Mouse (Mus musculus): ENCODE measurements around the gene Gm28047. TPM values are rescaled to one million over a fixed set of nuclear protein-coding genes. Genes with fewer than 3 reads are reported as not detected.

The Gm28047 gene
- polyA plus RNA-seq, 1 experiment, result not detected

- no peak overlapping the region for H3K4me3 ChIP-seq (ENCODE audit: extremely low read depth, insufficient read depth, insufficient read length)
- H3K27ac ChIP-seq (ENCODE audit: insufficient read depth, low read length), result no peak overlapping the region
- no peaks in the 10 kb centered on the region for H3K27me3 ChIP-seq (ENCODE audit: control insufficient read depth, insufficient read depth, low read length)
- no peaks in the 10 kb centered on the region for H3K36me3 ChIP-seq (ENCODE audit: control insufficient read depth, insufficient read depth, low read length)
- no peak for TF ChIP-seq CTCF (IDR thresholded peaks at IDR 0.05; ENCODE audit: extremely low read depth, insufficient read depth, insufficient read length, insufficient replicate concordance)
- TF ChIP-seq POLR2A (IDR thresholded peaks at IDR 0.05; ENCODE audit: low read depth, low read length), result no peak
- DNase-seq (ENCODE audit: low read depth in 1 of 2, low spot score in 2 of 2), result no peak
- no peaks in the 10 kb centered on the region for H3K4me1 ChIP-seq (ENCODE audit: control insufficient read depth, insufficient read depth, insufficient read length)
- whole genome bisulfite sequencing, result 82% methylated on average over 3 of the region's 3 CpGs
Observed at GRCm38 (mm10) chr15:102651107-102651506, 26.2 kb upstream of the Gm28047 start.

DNA sequence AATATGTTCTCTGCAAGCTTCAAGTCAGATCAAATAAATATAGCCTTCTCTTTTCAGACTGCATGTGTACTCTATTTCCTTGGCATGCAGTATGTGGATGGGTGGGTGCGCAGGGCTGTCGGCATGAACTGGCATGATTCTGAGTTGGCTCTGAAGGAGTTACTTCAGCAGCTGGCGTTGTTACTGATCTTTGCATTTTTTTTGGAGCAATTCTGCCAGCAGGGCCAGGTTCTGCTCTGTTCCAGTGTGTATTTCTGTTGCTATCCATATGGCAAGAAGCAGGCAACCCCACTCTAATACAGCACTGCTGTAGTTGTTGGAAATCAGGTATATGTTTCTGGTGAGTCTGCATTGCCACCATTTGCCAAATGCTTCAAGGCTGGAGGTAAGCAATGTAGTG, 10.9 kb upstream of the Gm28047 start:
- Histone ChIP-seq H3K36me3 (ENCODE audit: control insufficient read depth, insufficient read depth, low read length) (no peaks in the 10 kb centered on the region), H3K27me3 (ENCODE audit: control insufficient read depth, insufficient read depth, low read length) (peaks cover 3% of the 10 kb centered on the region; the same call in 1 of the 2 replicates), H3K4me3 (ENCODE audit: extremely low read depth, insufficient read depth, insufficient read length) (no peak overlapping the region), H3K4me1 (ENCODE audit: control insufficient read depth, insufficient read depth, insufficient read length) (no peaks in the 10 kb centered on the region), H3K27ac (ENCODE audit: insufficient read depth, low read length) (no peak overlapping the region)
- 94% methylated on average over 3 of the region's 3 CpGs for WGBS
- DNase-seq (ENCODE audit: low read depth in 1 of 2, low spot score in 2 of 2), result no peak
- TF ChIP-seq POLR2A (IDR thresholded peaks at IDR 0.05; ENCODE audit: low read depth, low read length), result no peak
- TF ChIP-seq CTCF (IDR thresholded peaks at IDR 0.05; ENCODE audit: extremely low read depth, insufficient read depth, insufficient read length, insufficient replicate concordance), result no peak

GRCm38 (mm10) chr15:102634684-102635083, 9.8 kb upstream of the Gm28047 start:
- no peak for DNase-seq (ENCODE audit: low read depth in 1 of 2, low spot score in 2 of 2)
- TF ChIP-seq POLR2A (IDR thresholded peaks at IDR 0.05; ENCODE audit: low read depth, low read length), result no peak
- no peak for TF ChIP-seq CTCF (IDR thresholded peaks at IDR 0.05; ENCODE audit: extremely low read depth, insufficient read depth, insufficient read length, insufficient replicate concordance)
- H3K36me3 ChIP-seq (ENCODE audit: control insufficient read depth, insufficient read depth, low read length), result no peaks in the 10 kb centered on the region
- H3K27me3 ChIP-seq (ENCODE audit: control insufficient read depth, insufficient read depth, low read length), result peaks cover 3% of the 10 kb centered on the region; the same call in 1 of the 2 replicates
- WGBS, result 94% methylated on average over 8 of the region's 8 CpGs
- no peak overlapping the region for H3K27ac ChIP-seq (ENCODE audit: insufficient read depth, low read length)
- no peaks in the 10 kb centered on the region for H3K4me1 ChIP-seq (ENCODE audit: control insufficient read depth, insufficient read depth, insufficient read length)
- H3K4me3 ChIP-seq (ENCODE audit: extremely low read depth, insufficient read depth, insufficient read length), result no peak overlapping the region

- no peaks in the 10 kb centered on the region for H3K36me3 ChIP-seq (ENCODE audit: control insufficient read depth, insufficient read depth, low read length)
- H3K27ac ChIP-seq (ENCODE audit: insufficient read depth, low read length), result peak overlapping the region; percentile 87
- H3K4me3 ChIP-seq (ENCODE audit: extremely low read depth, insufficient read depth, insufficient read length), result peak overlapping the region; percentile 82
- no peaks in the 10 kb centered on the region for H3K27me3 ChIP-seq (ENCODE audit: control insufficient read depth, insufficient read depth, low read length)
- peaks cover 9% of the 10 kb centered on the region; the same call in 1 of the 2 replicates for H3K4me1 ChIP-seq (ENCODE audit: control insufficient read depth, insufficient read depth, insufficient read length)
- TF ChIP-seq POLR2A (IDR thresholded peaks at IDR 0.05; ENCODE audit: low read depth, low read length), result no peak
- TF ChIP-seq CTCF (IDR thresholded peaks at IDR 0.05; ENCODE audit: extremely low read depth, insufficient read depth, insufficient read length, insufficient replicate concordance), result no peak
- under 1% methylated on average over 18 of the region's 18 CpGs for WGBS
- DNase-seq (ENCODE audit: low read depth in 1 of 2, low spot score in 2 of 2), result peak in 1 of 2 experiments; percentile 54
Observed at GRCm38 (mm10) chr15:102625687-102626055, 804 bp upstream of the Gm28047 start.

DNA sequence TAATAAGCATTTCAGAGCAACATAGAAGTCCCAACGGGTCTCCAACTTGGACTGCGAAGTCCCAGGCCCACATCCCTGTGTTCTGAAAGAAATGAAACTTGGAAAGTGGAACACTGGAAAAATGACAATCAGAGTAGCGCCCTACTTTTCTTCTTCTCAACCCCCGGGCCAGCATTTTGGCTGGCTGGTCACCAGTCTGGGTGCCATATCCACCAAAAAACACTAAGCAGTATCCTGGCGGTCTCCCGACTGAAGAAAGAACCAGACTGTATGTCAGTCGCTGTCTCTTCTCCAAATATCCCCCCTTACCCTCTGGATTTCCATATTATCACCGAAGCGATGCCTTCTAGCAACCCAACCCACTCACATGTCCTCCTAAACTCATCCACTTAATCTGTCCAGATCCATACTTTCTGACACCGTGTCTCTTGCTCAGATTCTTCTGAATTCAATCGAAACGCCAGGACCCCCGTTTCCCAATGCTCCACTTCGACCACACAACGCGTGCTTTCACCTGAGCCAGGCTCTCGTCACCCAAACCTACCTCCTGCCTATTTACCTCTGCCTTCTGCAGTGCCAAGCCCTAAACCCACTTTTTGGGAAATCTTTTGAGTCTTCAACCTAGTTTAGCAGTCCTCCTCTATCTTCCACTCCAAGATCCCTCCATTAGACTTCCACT, 437 bp downstream of the Gm28047 start:
- WGBS, result 3% methylated on average over 17 of the region's 17 CpGs
- DNase-seq (ENCODE audit: low read depth in 1 of 2, low spot score in 2 of 2), result no peak
- no peak for TF ChIP-seq CTCF (IDR thresholded peaks at IDR 0.05; ENCODE audit: extremely low read depth, insufficient read depth, insufficient read length, insufficient replicate concordance)
- TF ChIP-seq POLR2A (IDR thresholded peaks at IDR 0.05; ENCODE audit: low read depth, low read length), result no peak
- peak overlapping the region; percentile 61 for H3K27ac ChIP-seq (ENCODE audit: insufficient read depth, low read length)
- no peaks in the 10 kb centered on the region for H3K27me3 ChIP-seq (ENCODE audit: control insufficient read depth, insufficient read depth, low read length)
- peak overlapping the region; percentile 82 for H3K4me3 ChIP-seq (ENCODE audit: extremely low read depth, insufficient read depth, insufficient read length)
- H3K36me3 ChIP-seq (ENCODE audit: control insufficient read depth, insufficient read depth, low read length), result no peaks in the 10 kb centered on the region; the same call in 1 of the 2 replicates
- peaks cover 9% of the 10 kb centered on the region; the same call in 1 of the 2 replicates for H3K4me1 ChIP-seq (ENCODE audit: control insufficient read depth, insufficient read depth, insufficient read length)

DNA sequence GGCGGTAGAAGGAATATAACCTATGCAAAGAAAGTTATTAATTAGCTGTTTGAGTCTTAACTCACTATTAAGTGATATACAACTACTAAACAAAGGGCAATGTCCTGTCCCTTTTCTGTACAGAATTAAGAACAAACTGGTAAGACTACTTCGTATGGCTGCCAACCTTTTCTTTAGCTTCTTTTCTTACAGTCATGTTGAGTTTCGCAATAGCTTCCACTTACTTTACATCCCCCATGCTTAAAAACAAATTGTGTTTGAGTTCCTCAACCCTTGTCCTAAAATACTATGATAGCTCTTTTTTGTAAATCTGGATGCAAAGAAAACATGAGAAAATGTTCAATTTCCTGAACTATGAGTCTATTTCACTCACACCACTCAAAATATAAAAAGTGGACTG, 1.7 kb downstream of the Gm28047 start:
- 73% methylated on average over 3 of the region's 3 CpGs for WGBS
- Histone ChIP-seq H3K27me3 (ENCODE audit: control insufficient read depth, insufficient read depth, low read length) (no peaks in the 10 kb centered on the region), H3K4me3 (ENCODE audit: extremely low read depth, insufficient read depth, insufficient read length) (no peak overlapping the region), H3K27ac (ENCODE audit: insufficient read depth, low read length) (no peak overlapping the region), H3K4me1 (ENCODE audit: control insufficient read depth, insufficient read depth, insufficient read length) (peaks cover 9% of the 10 kb centered on the region; the same call in 1 of the 2 replicates), H3K36me3 (ENCODE audit: control insufficient read depth, insufficient read depth, low read length) (no peaks in the 10 kb centered on the region; the same call in 1 of the 2 replicates)
- TF ChIP-seq POLR2A (IDR thresholded peaks at IDR 0.05; ENCODE audit: low read depth, low read length), result no peak
- no peak for TF ChIP-seq CTCF (IDR thresholded peaks at IDR 0.05; ENCODE audit: extremely low read depth, insufficient read depth, insufficient read length, insufficient replicate concordance)
- no peak for DNase-seq (ENCODE audit: low read depth in 1 of 2, low spot score in 2 of 2)

GRCm38 (mm10) chr15:102622536-102622935, 2.3 kb downstream of the Gm28047 start:
- DNase-seq (ENCODE audit: low read depth in 1 of 2, low spot score in 2 of 2), result no peak
- TF ChIP-seq CTCF (IDR thresholded peaks at IDR 0.05; ENCODE audit: extremely low read depth, insufficient read depth, insufficient read length, insufficient replicate concordance) (no peak), POLR2A (IDR thresholded peaks at IDR 0.05; ENCODE audit: low read depth, low read length) (no peak)
- peaks cover 9% of the 10 kb centered on the region for H3K4me1 ChIP-seq (ENCODE audit: control insufficient read depth, insufficient read depth, insufficient read length)
- no peak overlapping the region for H3K4me3 ChIP-seq (ENCODE audit: extremely low read depth, insufficient read depth, insufficient read length)
- no peaks in the 10 kb centered on the region for H3K27me3 ChIP-seq (ENCODE audit: control insufficient read depth, insufficient read depth, low read length)
- H3K27ac ChIP-seq (ENCODE audit: insufficient read depth, low read length), result no peak overlapping the region
- H3K36me3 ChIP-seq (ENCODE audit: control insufficient read depth, insufficient read depth, low read length), result no peaks in the 10 kb centered on the region; the same call in 1 of the 2 replicates
